Mouse (Mus musculus): ENCODE data around the gene Aplf. TPM values are rescaled to one million over a fixed set of nuclear protein-coding genes. Genes with fewer than 3 reads are reported as not detected.

Gene Aplf
- 2.0 and 2.9 TPM in 2 replicates for polyA plus RNA-seq (2012; rRNA removed; ENCODE audit: low replicate concordance)

GRCm38 (mm10) chr6:87671771-87672517 lies at the start of gene Aplf:
Gene Aplf, minus strand, starts transcription at chr6:87672193.

GRCm38 (mm10) chr6:87590394-87591281 lies 81.4 kb downstream of the Aplf start, which contains the start of gene Prokr1:
Gene Prokr1, minus strand, starts transcription at chr6:87590743.

Other genes with a start within 250 kb of the Aplf start
- gene Bmp10, start 243.2 kb downstream of the Aplf start, polyA plus RNA-seq (2012; rRNA removed; ENCODE audit: low replicate concordance), result not detected in 2 replicates
- 6.4 and 6.8 TPM in 2 replicates for gene Arhgap25, start 138.9 kb downstream of the Aplf start, polyA plus RNA-seq (2012; rRNA removed; ENCODE audit: low replicate concordance)
- 0.63 and 0.98 TPM in 2 replicates for gene Prokr1, start 81.5 kb downstream of the Aplf start, polyA plus RNA-seq (2012; rRNA removed; ENCODE audit: low replicate concordance)
- 4.2 and 4.3 TPM in 2 replicates for gene Efcc1, start 58.7 kb upstream of the Aplf start, polyA plus RNA-seq (2012; rRNA removed; ENCODE audit: low replicate concordance)
- 0.33 and 1.1 TPM in 2 replicates for gene Gp9, start 105.9 kb upstream of the Aplf start, polyA plus RNA-seq (2012; rRNA removed; ENCODE audit: low replicate concordance)
- 52.3 and 58.9 TPM in 2 replicates for gene Rab43, start 140.0 kb upstream of the Aplf start, polyA plus RNA-seq (2012; rRNA removed; ENCODE audit: low replicate concordance)
- 0.53 and 1.1 TPM in 2 replicates for gene Gm45140, start 163.6 kb upstream of the Aplf start, polyA plus RNA-seq (2012; rRNA removed; ENCODE audit: low replicate concordance)
- 19.3 and 25.6 TPM in 2 replicates for gene Isy1, start 166.6 kb upstream of the Aplf start, polyA plus RNA-seq (2012; rRNA removed; ENCODE audit: low replicate concordance)
- gene Cnbp, start 178.9 kb upstream of the Aplf start, polyA plus RNA-seq (2012; rRNA removed; ENCODE audit: low replicate concordance), result 139 and 299 TPM in 2 replicates
- 33.4 and 37.3 TPM in 2 replicates for gene Copg1, start 215.6 kb upstream of the Aplf start, polyA plus RNA-seq (2012; rRNA removed; ENCODE audit: low replicate concordance)
- gene Hmces, start 241.7 kb upstream of the Aplf start, polyA plus RNA-seq (2012; rRNA removed; ENCODE audit: low replicate concordance), result 21.3 and 21.8 TPM in 2 replicates

Measured in mammary gland, adult 2 months (tissue).